Mouse (Mus musculus): ENCODE data around the gene Acap1. TPM values are rescaled to one million over a fixed set of nuclear protein-coding genes. Genes with fewer than 3 reads are reported as not detected.

Gene Acap1
- polyA plus RNA-seq, 1 experiment from 2014 or later, result 0.90 TPM

DNA sequence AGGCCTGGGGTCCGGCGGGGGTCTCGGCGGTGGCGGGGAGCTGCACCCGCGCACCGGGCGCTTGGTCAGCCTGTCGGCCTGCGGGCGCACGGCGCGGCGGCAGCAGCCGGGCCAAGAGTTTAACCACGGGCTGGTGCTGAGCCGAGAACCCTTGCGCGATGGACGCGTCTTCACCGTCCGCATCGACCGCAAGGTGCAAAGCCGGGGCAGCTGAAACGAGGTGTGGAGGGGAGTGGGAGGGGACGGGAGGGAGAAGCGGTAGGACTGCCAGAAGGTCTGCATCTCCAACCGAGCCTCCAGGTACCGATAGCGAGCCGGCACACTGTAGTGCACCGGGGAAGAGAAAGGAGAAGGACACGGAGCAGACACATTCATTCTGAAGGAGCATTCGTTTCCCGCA lies 6.7 kb upstream of the Acap1 start:
- Histone ChIP-seq H3K4me1 (replicated peaks) (peaks cover 32% of the 10 kb centered on the region), H3K9me3 (no peaks in the 10 kb centered on the region), H3K4me3 (replicated peaks) (peak overlapping the region; percentile 95), H3K27me3 (no peaks in the 10 kb centered on the region), H3K9ac (replicated peaks) (peak overlapping the region; percentile 97), H3K36me3 (peaks cover 46% of the 10 kb centered on the region), H3K27ac (peak overlapping the region; percentile 99), H3K4me2 (peak overlapping the region; percentile 84)
- ATAC-seq (ENCODE audit: insufficient number of reproducible peaks, insufficient read depth, low FRiP score, low TSS enrichment, low read depth), result peak; percentile 7; the same call in 1 of the 2 replicates
- under 1% methylated on average over 37 of the region's 39 CpGs for WGBS

DNA sequence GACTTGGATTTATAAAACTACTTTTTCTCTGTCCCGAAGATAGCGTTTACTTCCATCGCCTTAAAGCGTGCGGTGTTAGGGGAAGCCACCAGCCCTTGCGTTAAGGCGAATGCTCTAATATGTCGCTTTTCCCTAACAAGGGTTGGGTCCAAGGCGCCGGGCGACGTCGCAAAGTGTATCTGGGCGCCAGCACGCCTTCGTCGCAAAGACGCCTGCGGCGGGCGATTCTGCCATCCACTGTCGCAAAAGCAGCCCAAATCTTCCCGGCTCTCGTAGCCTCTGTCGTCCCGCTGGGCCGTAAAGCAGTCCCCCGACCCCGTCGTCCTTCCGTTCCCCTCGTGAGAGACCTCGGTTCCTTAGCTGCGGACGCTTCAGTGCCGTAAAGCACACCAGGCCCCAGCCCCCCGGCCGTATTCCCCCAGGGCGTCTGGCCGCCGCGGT lies 6.1 kb upstream of the Acap1 start:
- peak; percentile 58 for ATAC-seq (ENCODE audit: insufficient number of reproducible peaks, insufficient read depth, low FRiP score, low TSS enrichment, low read depth)
- under 1% methylated on average over 42 of the region's 42 CpGs for WGBS

DNA sequence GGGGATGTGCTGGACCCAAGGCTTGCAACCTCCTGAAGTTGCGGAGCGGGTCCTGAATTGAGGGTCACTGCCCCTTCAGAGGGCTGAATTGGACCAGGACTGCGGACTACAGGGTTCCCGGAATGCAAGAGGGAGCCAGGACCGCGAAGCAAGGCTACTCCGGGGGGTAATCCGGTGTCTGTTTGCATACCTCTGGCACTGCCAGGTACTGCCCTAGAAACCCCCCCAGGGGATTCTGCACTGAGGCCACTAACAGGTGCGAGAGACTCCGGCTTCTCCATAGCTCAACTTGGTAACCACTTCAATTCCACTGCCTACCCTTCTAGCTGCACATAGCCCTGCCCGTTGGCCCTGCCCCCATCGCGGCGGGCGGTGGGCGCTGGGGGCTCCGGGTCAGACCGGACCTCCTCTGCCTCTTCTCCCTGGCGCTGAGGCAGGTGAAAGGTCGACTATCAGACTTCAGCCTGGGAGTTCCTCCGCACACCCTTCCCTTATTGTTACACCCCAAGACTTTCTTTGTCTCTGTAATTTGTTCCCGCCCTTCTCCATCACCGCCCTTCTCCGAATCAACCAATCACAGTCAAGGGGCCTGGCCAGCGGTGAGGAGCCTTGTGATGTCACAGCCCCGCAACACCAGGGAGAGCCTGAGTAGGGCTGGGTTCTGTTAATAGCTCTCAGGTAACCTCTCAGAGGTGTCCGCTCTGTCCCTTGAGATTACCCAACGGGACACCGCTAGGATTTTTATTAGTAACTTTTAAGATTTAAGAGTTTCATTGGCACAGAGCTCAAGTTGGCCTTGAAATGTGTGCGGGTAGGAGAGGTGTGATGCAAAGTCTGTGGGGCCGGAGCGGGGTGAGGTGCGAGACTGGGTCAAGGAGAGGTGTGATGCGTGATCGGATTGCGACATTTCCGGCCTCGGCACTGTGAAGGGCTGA lies 5.4 kb upstream of the Acap1 start, which contains the start of the genes 2810408A11Rik and Neurl4:
Gene 2810408A11Rik (minus strand): TSS at position 517 of the 935 bp plus-strand sequence.
Gene Neurl4 (plus strand): TSS at position 602 of the 935 bp plus-strand sequence.
- WGBS, result under 1% methylated on average over 38 of the region's 38 CpGs

More for the DNA sequence above, 6.1 kb upstream of the Acap1 start:
- H3K27me3 ChIP-seq, result no peaks in the 10 kb centered on the region
- H3K4me2 ChIP-seq, result peak overlapping the region; percentile 84
- peak overlapping the region; percentile 99 for H3K27ac ChIP-seq
- H3K4me1 ChIP-seq (replicated peaks), result peaks cover 32% of the 10 kb centered on the region
- H3K9ac ChIP-seq (replicated peaks), result peak overlapping the region; percentile 97
- H3K9me3 ChIP-seq, result no peaks in the 10 kb centered on the region
- peak overlapping the region; percentile 95 for H3K4me3 ChIP-seq (replicated peaks)
- peaks cover 41% of the 10 kb centered on the region for H3K36me3 ChIP-seq

DNA sequence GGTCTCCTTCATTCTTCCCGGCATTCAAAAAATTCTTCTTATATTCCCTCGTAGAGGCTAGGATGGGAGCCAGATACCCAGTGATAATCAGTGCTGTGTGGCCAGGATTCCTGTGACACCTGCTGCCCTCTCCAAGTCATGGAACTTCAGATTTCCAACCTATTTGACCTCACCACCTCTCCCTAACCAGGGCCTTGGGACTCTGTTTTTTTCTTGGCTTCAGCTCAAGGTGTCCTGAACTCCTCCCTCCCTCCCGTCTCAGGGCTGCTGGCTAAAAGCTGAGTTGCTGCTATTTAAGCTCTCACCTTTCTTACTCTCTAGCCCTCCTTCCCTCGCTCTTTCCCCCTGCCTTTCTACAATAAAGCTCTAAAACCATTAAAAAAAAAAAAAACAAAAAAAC lies 4.5 kb upstream of the Acap1 start:
- 17% methylated on average over 4 of the region's 4 CpGs for WGBS

More for the DNA sequence above, 5.4 kb upstream of the Acap1 start, which contains the start of the genes 2810408A11Rik and Neurl4:
- no peaks in the 10 kb centered on the region for H3K27me3 ChIP-seq
- peak; percentile 91 for ATAC-seq (ENCODE audit: insufficient number of reproducible peaks, insufficient read depth, low FRiP score, low TSS enrichment, low read depth)
- H3K4me1 ChIP-seq (replicated peaks), result peaks cover 32% of the 10 kb centered on the region
- H3K27ac ChIP-seq, result peak within 1 kb of the TSS; percentile 99
- peaks cover 34% of the 10 kb centered on the region for H3K36me3 ChIP-seq
- H3K9me3 ChIP-seq, result no peaks in the 10 kb centered on the region
- peak within 1 kb of the TSS; percentile 97 for H3K9ac ChIP-seq (replicated peaks)
- peak within 1 kb of the TSS; percentile 95 for H3K4me3 ChIP-seq (replicated peaks)
- H3K4me2 ChIP-seq, result peak within 1 kb of the TSS; percentile 84

DNA sequence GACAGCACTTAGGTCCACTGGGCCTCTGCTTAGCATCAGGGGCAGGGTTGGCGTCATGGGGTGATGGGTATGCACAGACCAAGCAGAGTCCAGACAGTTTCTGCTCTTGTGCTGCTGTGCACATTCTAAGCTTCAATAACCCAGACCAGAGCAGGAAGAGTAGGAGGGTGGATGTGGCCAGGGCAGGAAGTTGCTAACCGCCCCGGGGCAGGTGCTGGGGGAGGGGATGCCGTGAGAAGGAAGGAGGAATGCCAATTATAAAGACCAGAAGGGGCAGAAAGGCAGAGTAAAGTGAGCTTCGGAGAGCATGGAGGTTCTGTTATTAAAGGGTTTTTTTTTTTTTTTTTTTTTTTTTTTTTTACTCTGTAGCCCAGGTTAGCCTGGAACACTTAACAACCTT lies 668 bp downstream of the Acap1 start:
- Histone ChIP-seq H3K9ac (replicated peaks) (no peak overlapping the region), H3K36me3 (peaks cover 5% of the 10 kb centered on the region; the same call in 1 of the 2 replicates), H3K9me3 (no peaks in the 10 kb centered on the region), H3K4me2 (no peak overlapping the region), H3K27ac (no peak overlapping the region), H3K27me3 (no peaks in the 10 kb centered on the region), H3K4me3 (replicated peaks) (no peak overlapping the region), H3K4me1 (replicated peaks) (peaks cover 16% of the 10 kb centered on the region)
- no peak for ATAC-seq (ENCODE audit: insufficient number of reproducible peaks, insufficient read depth, low FRiP score, low TSS enrichment, low read depth)
- 72% methylated on average over 5 of the region's 5 CpGs for whole genome bisulfite sequencing

More for the DNA sequence above, 4.5 kb upstream of the Acap1 start:
- Histone ChIP-seq H3K4me3 (replicated peaks) (peak overlapping the region; percentile 95), H3K36me3 (peaks cover 25% of the 10 kb centered on the region), H3K4me2 (peak overlapping the region; percentile 84), H3K4me1 (replicated peaks) (peaks cover 32% of the 10 kb centered on the region), H3K27ac (peak overlapping the region; percentile 99; the same call in 1 of the 2 replicates), H3K27me3 (no peaks in the 10 kb centered on the region), H3K9ac (replicated peaks) (peak overlapping the region; percentile 97), H3K9me3 (no peaks in the 10 kb centered on the region)
- no peak for ATAC-seq (ENCODE audit: insufficient number of reproducible peaks, insufficient read depth, low FRiP score, low TSS enrichment, low read depth)

DNA sequence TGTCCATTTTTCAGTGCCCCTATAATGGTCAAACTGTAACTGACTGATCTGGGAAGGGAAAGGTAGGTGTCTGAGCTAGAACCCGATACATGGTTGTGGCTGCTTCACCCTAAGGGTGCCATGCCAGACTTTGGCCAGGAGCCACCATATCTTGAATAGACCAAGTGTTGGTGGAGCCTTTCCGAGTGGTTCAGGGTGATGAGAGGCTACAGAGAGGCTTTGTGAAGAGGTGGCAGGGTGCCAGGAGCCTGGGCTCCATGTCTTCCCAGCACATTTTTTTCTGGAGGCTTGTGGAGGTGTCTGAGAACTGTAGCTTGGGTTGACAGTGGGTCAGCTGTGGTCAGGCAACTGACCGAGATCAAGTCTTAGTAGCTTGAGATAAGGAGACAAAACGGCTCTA lies 3.9 kb downstream of the Acap1 start:
- Histone ChIP-seq H3K9me3 (no peaks in the 10 kb centered on the region), H3K4me2 (no peak overlapping the region), H3K36me3 (no peaks in the 10 kb centered on the region), H3K9ac (replicated peaks) (no peak overlapping the region), H3K4me1 (replicated peaks) (no peaks in the 10 kb centered on the region), H3K27ac (no peak overlapping the region), H3K27me3 (no peaks in the 10 kb centered on the region), H3K4me3 (replicated peaks) (no peak overlapping the region)
- 82% methylated on average over 4 of the region's 4 CpGs for WGBS
- no peak for ATAC-seq (ENCODE audit: insufficient number of reproducible peaks, insufficient read depth, low FRiP score, low TSS enrichment, low read depth)

DNA sequence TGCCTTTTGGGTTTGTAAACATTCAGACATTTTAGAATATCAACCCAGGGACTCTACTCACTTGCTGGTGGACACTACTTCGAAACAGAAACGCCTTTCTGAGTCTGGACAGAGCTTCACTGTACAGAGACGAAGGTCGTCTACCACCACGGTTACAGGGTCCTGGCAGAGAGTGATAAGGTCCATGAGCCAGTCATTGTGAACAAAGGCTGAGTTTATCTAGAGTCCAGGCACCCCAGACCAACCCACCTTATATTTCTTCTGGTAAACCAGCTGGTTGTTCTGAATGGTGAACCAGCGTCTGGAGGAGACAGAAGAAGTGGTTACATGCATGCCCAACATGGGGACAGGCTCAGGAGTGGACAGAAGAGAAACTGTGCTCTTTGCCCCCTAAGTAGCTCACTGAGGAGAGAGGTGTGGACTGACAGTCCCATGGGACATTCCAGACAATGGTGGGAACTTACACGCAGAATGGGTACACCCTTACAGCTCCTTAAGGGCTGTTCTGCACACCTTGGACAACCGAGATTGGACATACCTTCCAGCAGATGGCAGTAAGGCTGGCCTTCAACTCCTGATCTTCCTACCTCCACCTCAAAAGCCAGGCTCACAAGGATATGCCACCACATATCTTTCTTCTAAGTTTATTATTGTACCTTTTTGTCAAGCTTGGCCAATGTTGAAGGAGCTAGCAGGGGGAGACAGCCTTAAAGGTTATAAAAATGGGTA lies 8.3 kb downstream of the Acap1 start:
- no peaks in the 10 kb centered on the region for H3K4me1 ChIP-seq (replicated peaks)
- WGBS, result 72% methylated on average over 8 of the region's 8 CpGs
- no peak overlapping the region for H3K4me2 ChIP-seq

DNA sequence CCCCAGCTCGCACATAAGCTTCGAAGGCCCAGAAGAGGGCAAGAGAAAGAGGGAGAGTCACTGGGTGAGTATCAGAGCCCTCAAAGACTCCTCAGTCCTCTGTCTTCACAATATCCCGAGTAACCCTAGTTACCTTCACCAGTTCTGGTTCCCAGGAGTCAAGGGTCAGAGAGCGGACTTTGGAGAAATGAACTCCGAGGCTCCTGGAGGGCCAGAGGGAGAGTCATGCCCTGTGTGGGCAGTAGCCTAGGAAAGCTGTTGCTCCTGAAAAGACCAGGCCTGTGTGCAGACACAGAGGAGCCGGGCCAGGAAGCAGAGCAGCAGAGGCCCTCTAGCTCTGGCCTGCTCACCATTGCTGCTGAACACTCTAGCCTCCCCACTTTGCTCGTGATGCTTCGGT lies 10.7 kb downstream of the Acap1 start:
- no peaks in the 10 kb centered on the region for H3K27me3 ChIP-seq
- no peaks in the 10 kb centered on the region for H3K9me3 ChIP-seq
- no peak overlapping the region for H3K4me3 ChIP-seq (replicated peaks)
- no peaks in the 10 kb centered on the region for H3K36me3 ChIP-seq
- peaks cover 20% of the 10 kb centered on the region for H3K4me1 ChIP-seq (replicated peaks)
- no peak for ATAC-seq (ENCODE audit: insufficient number of reproducible peaks, insufficient read depth, low FRiP score, low TSS enrichment, low read depth)
- 80% methylated on average over 8 of the region's 8 CpGs for WGBS
- no peak overlapping the region for H3K27ac ChIP-seq
- no peak overlapping the region for H3K9ac ChIP-seq (replicated peaks)
- H3K4me2 ChIP-seq, result no peak overlapping the region

More for the DNA sequence above, 8.3 kb downstream of the Acap1 start:
- Histone ChIP-seq H3K9ac (replicated peaks) (no peak overlapping the region), H3K4me3 (replicated peaks) (no peak overlapping the region), H3K9me3 (no peaks in the 10 kb centered on the region), H3K27me3 (no peaks in the 10 kb centered on the region), H3K36me3 (no peaks in the 10 kb centered on the region), H3K27ac (no peak overlapping the region)
- no peak for ATAC-seq (ENCODE audit: insufficient number of reproducible peaks, insufficient read depth, low FRiP score, low TSS enrichment, low read depth)

DNA sequence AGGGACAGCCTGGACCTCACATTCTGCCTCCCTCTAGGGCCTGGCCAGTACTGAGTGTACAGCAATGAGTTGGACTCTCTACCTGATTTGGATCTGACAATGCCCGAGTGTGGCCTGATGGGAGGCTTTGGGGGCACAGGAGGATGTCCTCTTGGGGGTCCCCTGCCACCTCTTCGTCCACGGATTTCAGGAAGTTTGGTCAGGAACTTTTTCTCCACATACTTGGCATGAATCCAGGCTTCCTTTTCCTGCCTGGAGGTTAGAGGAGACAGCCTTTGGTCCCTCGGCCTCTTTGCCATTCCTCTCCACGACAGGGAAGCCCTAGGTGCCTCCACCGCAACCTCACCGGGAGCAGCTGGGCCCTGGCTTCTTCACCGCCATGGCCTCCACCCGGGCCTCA lies 11.1 kb downstream of the Acap1 start:
- Histone ChIP-seq H3K27ac (no peak overlapping the region), H3K4me2 (no peak overlapping the region), H3K9me3 (no peaks in the 10 kb centered on the region), H3K9ac (replicated peaks) (no peak overlapping the region), H3K36me3 (no peaks in the 10 kb centered on the region), H3K4me3 (replicated peaks) (no peak overlapping the region), H3K4me1 (replicated peaks) (peaks cover 23% of the 10 kb centered on the region), H3K27me3 (no peaks in the 10 kb centered on the region)
- WGBS, result 79% methylated on average over 9 of the region's 9 CpGs
- ATAC-seq (ENCODE audit: insufficient number of reproducible peaks, insufficient read depth, low FRiP score, low TSS enrichment, low read depth), result no peak

DNA sequence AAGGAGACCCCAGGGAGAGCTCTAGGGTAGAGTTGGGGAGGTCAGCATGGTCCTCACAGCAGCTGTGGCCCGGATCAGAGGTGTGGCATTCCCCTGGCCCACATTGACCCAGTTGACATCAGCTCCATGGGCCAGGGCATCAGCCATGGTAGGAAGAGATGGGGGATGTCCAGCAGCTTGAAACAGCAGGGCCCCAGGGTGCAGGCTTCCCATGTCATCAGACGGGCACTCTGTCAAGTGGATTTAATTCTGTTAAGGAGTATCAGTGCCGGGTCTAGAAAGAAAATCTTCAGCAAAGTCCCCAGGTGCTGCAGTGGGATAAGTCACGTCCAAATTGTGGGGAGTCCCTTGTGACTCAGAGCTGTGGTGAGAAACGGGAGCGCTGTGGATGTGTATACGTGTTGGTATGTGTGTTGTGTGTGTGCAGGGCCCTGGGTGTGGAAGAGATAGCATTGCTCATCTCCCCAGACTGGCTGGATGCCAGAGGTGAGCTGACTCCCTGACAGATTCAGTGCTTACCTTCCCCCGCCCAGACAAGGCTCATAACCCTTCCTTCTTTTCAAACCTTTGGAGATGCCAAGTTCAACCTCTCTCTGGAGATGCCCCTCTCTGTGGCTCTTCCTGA lies 11.7 kb downstream of the Acap1 start:
- H3K9ac ChIP-seq (replicated peaks), result no peak overlapping the region
- H3K9me3 ChIP-seq, result no peaks in the 10 kb centered on the region
- 89% methylated on average over 8 of the region's 8 CpGs for WGBS
- H3K36me3 ChIP-seq, result no peaks in the 10 kb centered on the region
- H3K4me1 ChIP-seq (replicated peaks), result peaks cover 29% of the 10 kb centered on the region
- ATAC-seq (ENCODE audit: insufficient number of reproducible peaks, insufficient read depth, low FRiP score, low TSS enrichment, low read depth), result no peak
- no peak overlapping the region for H3K27ac ChIP-seq
- no peak overlapping the region for H3K4me3 ChIP-seq (replicated peaks)
- no peaks in the 10 kb centered on the region for H3K27me3 ChIP-seq
- no peak overlapping the region for H3K4me2 ChIP-seq

All from limb, embryonic 12.5 days (tissue).